Mouse (Mus musculus): Measurements from ENCODE around the gene Arntl. TPM values are rescaled to one million over a fixed set of nuclear protein-coding genes. Genes with fewer than 3 reads are reported as not detected.

Arntl gene
- total RNA-seq, 2 experiments from 2014 or later = 10.6 to 12.1 TPM

- peak in 1 of 2 experiments; percentile 42 for DNase-seq
- intact Hi-C loops (cut with DNase I) = loop anchor here (1.0 to 5.0 kb wide), 2 partner anchors 9 to 35 kb away; no protein-coding TSS in a partner anchor
Measured at GRCm38 (mm10) chr7:113207471-113208387, 464 bp downstream of the Arntl start.

GRCm38 (mm10) chr7:113208388-113208753 lies 1.1 kb downstream of the Arntl start:
- intact Hi-C loops (cut with DNase I) = loop anchor here (5.0 kb wide), 1 partner anchor 34 kb away; no protein-coding TSS in a partner anchor
- DNase-seq = no peak

GRCm38 (mm10) chr7:113210441-113210840 lies 3.2 kb downstream of the Arntl start:
- peak; percentile 20 to 25 for DNase-seq

GRCm38 (mm10) chr7:113214245-113215169 lies 7.2 kb downstream of the Arntl start:
- intact Hi-C loops (cut with DNase I) = no loop called here
- DNase-seq = no peak

More at GRCm38 (mm10) chr7:113210441-113210840, 3.2 kb downstream of the Arntl start:
- intact Hi-C loops (cut with DNase I) = no loop called here

GRCm38 (mm10) chr7:113216152-113216551 lies 8.9 kb downstream of the Arntl start:
- DNase-seq = peak in 1 of 2 experiments; percentile 12
- intact Hi-C loops (cut with DNase I) = loop anchor here (1.0 kb wide), 1 partner anchor 9 kb away; the partner anchor contains the start of gene Arntl

GRCm38 (mm10) chr7:113219416-113219815 lies 12.2 kb downstream of the Arntl start:
- no peak for DNase-seq
- intact Hi-C loops (cut with DNase I) = no loop called here

GRCm38 (mm10) chr7:113219864-113220263 lies 12.6 kb downstream of the Arntl start:
- DNase-seq = no peak
- intact Hi-C loops (cut with DNase I) = loop anchor here (5.0 kb wide), 1 partner anchor 37 kb away; no protein-coding TSS in a partner anchor

GRCm38 (mm10) chr7:113220691-113221238 lies 13.5 kb downstream of the Arntl start:
- intact Hi-C loops (cut with DNase I) = loop anchor here (5.0 kb wide), 1 partner anchor 37 kb away; no protein-coding TSS in a partner anchor
- no peak for DNase-seq

- intact Hi-C loops (cut with DNase I) = loop anchor here (5.0 kb wide), 1 partner anchor 34 kb away; no protein-coding TSS in a partner anchor
- DNase-seq = no peak
Measured at GRCm38 (mm10) chr7:113222821-113223220, 15.6 kb downstream of the Arntl start.

- DNase-seq = no peak
- intact Hi-C loops (cut with DNase I) = loop anchor here (5.0 kb wide), 1 partner anchor 33 kb away; no protein-coding TSS in a partner anchor
Measured at GRCm38 (mm10) chr7:113224620-113225019, 17.4 kb downstream of the Arntl start.

- no peak for DNase-seq
- intact Hi-C loops (cut with DNase I) = no loop called here
Measured at GRCm38 (mm10) chr7:113228498-113228897, 21.2 kb downstream of the Arntl start.

GRCm38 (mm10) chr7:113236135-113236534 lies 28.9 kb downstream of the Arntl start:
- no peak for DNase-seq
- intact Hi-C loops (cut with DNase I) = no loop called here

- intact Hi-C loops (cut with DNase I) = no loop called here
- DNase-seq = no peak
Measured at GRCm38 (mm10) chr7:113238365-113238764, 31.1 kb downstream of the Arntl start.

- DNase-seq = no peak
- intact Hi-C loops (cut with DNase I) = loop anchor here (5.0 kb wide), 1 partner anchor 32 kb away; the partner anchor contains the start of gene Arntl
Measured at GRCm38 (mm10) chr7:113239448-113240130, 32.3 kb downstream of the Arntl start.

GRCm38 (mm10) chr7:113240438-113240837 lies 33.2 kb downstream of the Arntl start:
- intact Hi-C loops (cut with DNase I) = loop anchor here (5.0 kb wide), 1 partner anchor 33 kb away; the partner anchor contains the start of gene Arntl
- no peak for DNase-seq

GRCm38 (mm10) chr7:113241901-113242661 lies 34.8 kb downstream of the Arntl start:
- intact Hi-C loops (cut with DNase I) = loop anchor here (5.0 kb wide), 1 partner anchor 35 kb away; the partner anchor contains the start of gene Arntl
- peak in 1 of 2 experiments; percentile 25 for DNase-seq

GRCm38 (mm10) chr7:113242688-113243087 lies 35.4 kb downstream of the Arntl start:
- peak in 1 of 2 experiments; percentile 34 for DNase-seq

GRCm38 (mm10) chr7:113245144-113245543 lies 37.9 kb downstream of the Arntl start:
- intact Hi-C loops (cut with DNase I) = loop anchor here (5.0 kb wide), 1 partner anchor 218 kb away; no protein-coding TSS in a partner anchor
- DNase-seq = no peak

More at GRCm38 (mm10) chr7:113242688-113243087, 35.4 kb downstream of the Arntl start:
- intact Hi-C loops (cut with DNase I) = loop anchor here (5.0 kb wide), 1 partner anchor 35 kb away; the partner anchor contains the start of gene Arntl

Measured in gastrocnemius, postnatal 36 days (tissue).